Mouse (Mus musculus): ENCODE measurements around the gene Fam71e1.

DNA sequence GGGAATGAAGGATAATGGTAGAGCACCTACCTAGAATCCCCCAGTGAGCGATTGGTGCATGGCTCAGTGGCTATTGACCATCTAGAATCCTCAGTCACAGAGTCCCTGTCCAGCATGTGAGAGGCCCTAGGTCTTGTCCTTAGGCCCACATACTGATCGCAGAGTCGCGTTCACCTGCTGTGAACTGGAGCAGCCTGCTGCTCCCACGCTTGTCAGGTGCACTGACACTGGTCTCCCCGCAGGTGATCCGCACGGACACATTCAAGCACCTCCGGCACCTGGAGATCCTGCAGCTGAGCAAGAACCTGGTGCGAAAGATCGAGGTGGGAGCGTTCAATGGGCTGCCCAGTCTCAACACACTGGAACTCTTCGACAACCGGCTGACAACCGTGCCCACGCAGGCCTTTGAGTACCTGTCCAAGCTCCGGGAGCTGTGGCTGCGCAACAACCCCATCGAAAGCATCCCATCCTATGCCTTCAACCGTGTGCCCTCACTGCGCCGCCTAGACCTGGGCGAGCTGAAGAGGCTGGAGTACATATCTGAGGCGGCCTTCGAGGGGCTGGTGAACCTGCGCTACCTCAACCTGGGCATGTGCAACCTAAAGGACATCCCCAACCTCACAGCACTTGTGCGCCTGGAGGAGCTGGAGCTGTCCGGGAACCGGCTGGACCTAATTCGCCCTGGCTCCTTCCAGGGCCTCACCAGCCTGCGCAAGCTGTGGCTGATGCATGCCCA is 35.4 kb upstream of the Fam71e1 start:
- TF ChIP-seq TAL1 (IDR thresholded peaks at IDR 0.05; ENCODE audit: low read length) (no peak), GATA1 (IDR thresholded peaks at IDR 0.05; ENCODE audit: low read length) (no peak)

Measured in erythroblast, embryonic 14.5 days (primary cell).